Mouse (Mus musculus): Measurements from ENCODE around the gene Cd22. TPM values are rescaled to one million over a fixed set of nuclear protein-coding genes. Genes with fewer than 3 reads are reported as not detected.
A peak's percentile ranks its signal among the peaks of the same experiment; 100 is the strongest.

Gene Cd22
- polyA plus RNA-seq, 1 experiment from 2014 or later, result 0.21 TPM

DNA sequence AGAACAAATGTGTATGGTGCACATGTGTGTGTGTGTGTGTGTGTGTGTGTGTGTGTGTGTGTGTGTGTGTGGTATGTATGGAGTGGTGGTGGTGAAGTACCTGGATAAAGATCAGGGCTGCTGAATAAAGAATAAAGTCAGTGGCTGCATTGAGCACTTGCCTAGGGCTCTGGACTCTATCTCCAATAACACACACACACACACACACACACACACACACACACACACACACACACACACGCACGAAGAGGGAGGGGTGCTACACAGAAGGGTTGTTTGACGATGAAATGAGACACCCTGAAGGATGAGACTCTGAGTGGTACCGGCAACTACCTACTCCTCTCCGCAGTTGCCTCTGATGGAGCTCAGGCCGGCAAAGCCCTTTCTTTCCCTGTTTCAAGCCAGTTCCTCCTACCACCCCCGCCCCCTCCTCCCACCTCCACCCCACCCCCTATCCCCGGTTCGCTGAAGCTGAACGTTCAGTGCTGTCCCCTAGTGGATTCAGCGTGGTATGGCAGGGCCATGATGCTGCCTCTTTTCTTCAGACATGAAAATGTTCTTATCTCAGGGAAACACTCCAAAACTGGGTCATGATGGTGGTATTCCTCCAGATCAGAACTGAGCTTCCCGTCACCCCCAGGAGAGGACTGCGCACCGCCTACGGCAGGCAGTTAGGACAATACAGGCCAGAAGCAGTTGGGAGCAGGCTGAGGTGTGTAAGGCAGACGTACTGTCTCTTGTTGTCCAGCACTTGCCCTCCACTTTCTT, 20.3 kb downstream of the Cd22 start:
- 4% methylated on average over 14 of the region's 16 CpGs for WGBS (ENCODE audit: insufficient replicate concordance)
- Histone ChIP-seq H3K27ac (no peak overlapping the region), H3K9ac (no peak overlapping the region), H3K27me3 (replicated peaks) (no peaks in the 10 kb centered on the region; the same call in 1 of the 2 replicates), H3K4me2 (peak overlapping the region; percentile 52), H3K4me3 (peak overlapping the region; percentile 19; the same call in 1 of the 2 replicates), H3K36me3 (no peaks in the 10 kb centered on the region), H3K9me3 (replicated peaks) (no peaks in the 10 kb centered on the region), H3K4me1 (peaks cover 14% of the 10 kb centered on the region)
- ATAC-seq, result peak; percentile 52

- Histone ChIP-seq H3K4me2 (no peak overlapping the region), H3K4me1 (peaks cover 14% of the 10 kb centered on the region), H3K9ac (no peak overlapping the region), H3K9me3 (replicated peaks) (no peaks in the 10 kb centered on the region), H3K36me3 (no peaks in the 10 kb centered on the region), H3K27me3 (replicated peaks) (no peaks in the 10 kb centered on the region; the same call in 1 of the 2 replicates), H3K27ac (no peak overlapping the region), H3K4me3 (no peak overlapping the region)
- ATAC-seq, result peak; percentile 42; the same call in 1 of the 2 replicates
Measured at GRCm38 (mm10) chr7:30859290-30859634, 20.9 kb downstream of the Cd22 start.

DNA sequence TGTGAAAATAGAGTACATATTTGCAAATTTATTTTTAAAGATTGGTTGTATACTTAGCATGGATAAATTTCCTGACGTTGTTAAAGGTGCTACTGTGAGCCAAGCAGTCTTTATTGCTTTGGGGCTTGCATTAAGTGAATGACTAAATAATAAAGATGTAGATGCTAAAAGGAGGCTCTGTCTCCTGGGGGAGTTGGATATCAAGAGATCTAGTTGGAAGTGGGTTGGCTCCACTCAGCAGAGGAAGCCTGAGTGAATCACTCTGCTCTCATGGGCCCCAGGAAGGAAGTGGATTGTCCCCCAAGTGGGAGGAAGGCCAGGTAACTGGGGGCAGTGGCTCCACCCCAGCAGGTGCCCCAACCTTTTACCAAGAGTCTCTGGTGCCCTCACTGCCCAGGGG, 22.4 kb downstream of the Cd22 start:
- Histone ChIP-seq H3K4me1 (peaks cover 14% of the 10 kb centered on the region), H3K27ac (no peak overlapping the region), H3K9me3 (replicated peaks) (no peaks in the 10 kb centered on the region), H3K27me3 (replicated peaks) (peaks cover 5% of the 10 kb centered on the region; the same call in 1 of the 2 replicates), H3K9ac (no peak overlapping the region), H3K4me3 (no peak overlapping the region), H3K4me2 (no peak overlapping the region), H3K36me3 (no peaks in the 10 kb centered on the region)
- WGBS (ENCODE audit: insufficient replicate concordance), result 56% methylated on average over 1 of the region's 1 CpGs
- no peak for ATAC-seq

DNA sequence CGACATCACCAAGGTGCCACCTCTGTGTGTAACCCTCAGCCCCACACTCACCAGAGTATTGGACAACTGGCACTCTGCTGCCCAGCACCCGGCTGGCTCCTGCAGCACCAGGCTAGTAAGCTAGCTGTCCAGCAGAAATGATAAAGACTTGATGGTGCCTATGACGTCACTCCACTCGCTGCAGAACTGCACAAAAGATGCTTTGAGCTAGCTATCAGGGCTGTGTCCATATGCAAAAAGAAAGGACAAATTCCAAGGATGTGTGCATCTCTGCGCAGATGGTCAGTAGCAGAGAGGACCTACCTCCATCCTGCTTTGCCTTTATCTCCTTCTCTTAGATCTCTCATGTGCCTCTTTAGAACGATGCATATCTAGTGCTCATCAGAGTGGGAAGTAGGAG, 24.1 kb downstream of the Cd22 start, which contains the start of gene Ffar3:
Ffar3 (minus strand) TSS at position 101 of the 400 bp plus-strand sequence.
- Histone ChIP-seq H3K36me3 (no peaks in the 10 kb centered on the region), H3K4me1 (peaks cover 14% of the 10 kb centered on the region), H3K9ac (no peak within 1 kb of the TSS), H3K9me3 (replicated peaks) (no peaks in the 10 kb centered on the region), H3K4me3 (no peak within 1 kb of the TSS), H3K27ac (no peak within 1 kb of the TSS), H3K27me3 (replicated peaks) (peaks cover 5% of the 10 kb centered on the region; the same call in 1 of the 2 replicates), H3K4me2 (no peak within 1 kb of the TSS)
- WGBS (ENCODE audit: insufficient replicate concordance), result 63% methylated on average over 6 of the region's 6 CpGs
- ATAC-seq, result no peak

DNA sequence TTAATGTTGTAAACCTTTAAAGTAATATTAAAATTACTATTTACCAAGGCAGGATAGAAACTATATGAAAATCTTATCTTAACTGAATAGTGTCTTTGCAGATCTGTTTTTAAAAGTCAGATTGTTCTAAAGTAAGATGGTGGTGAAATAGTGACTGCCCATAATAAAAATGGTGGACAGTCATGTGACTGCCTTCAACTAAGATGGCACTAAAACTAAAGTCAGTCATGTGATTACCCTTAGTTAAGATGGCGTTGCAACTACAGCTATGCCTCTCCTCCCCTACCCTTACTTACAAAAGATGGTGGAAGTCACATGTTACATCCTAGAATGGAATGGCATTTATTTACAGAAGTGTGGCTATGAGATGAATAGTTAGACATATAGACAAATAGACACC, 28.7 kb downstream of the Cd22 start:
- Histone ChIP-seq H3K4me2 (no peak overlapping the region), H3K4me3 (no peak overlapping the region), H3K36me3 (no peaks in the 10 kb centered on the region), H3K27ac (no peak overlapping the region), H3K4me1 (no peaks in the 10 kb centered on the region), H3K27me3 (replicated peaks) (0 out of 2 replicates have a peak, but pooled peaks cover 5% of the 10 kb centered on the region), H3K9me3 (replicated peaks) (no peaks in the 10 kb centered on the region), H3K9ac (no peak overlapping the region)
- WGBS (ENCODE audit: insufficient replicate concordance), result 63% methylated on average over 1 of the region's 1 CpGs
- ATAC-seq, result no peak

DNA sequence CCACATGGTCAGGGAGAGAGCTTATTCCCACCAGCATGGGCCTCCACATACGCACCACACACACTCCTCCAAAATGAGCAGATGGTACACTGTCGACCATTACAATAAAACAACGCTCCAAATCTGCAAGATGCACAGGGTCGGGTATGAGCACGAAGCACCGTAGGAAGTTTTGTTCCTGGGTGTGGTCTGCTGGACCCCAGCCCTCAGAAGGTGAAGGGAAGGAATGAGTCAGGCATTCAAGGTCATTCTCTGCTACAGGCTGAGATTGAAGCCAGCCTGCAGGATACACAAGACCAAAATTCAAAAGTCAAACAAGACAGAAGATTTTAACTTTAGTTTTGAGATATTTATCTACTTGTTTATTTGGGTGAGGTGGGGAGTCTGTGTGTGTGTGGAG, 32.2 kb downstream of the Cd22 start:
- 69% methylated on average over 6 of the region's 6 CpGs for WGBS (ENCODE audit: insufficient replicate concordance)
- no peak overlapping the region for H3K9ac ChIP-seq
- H3K27ac ChIP-seq, result no peak overlapping the region

DNA sequence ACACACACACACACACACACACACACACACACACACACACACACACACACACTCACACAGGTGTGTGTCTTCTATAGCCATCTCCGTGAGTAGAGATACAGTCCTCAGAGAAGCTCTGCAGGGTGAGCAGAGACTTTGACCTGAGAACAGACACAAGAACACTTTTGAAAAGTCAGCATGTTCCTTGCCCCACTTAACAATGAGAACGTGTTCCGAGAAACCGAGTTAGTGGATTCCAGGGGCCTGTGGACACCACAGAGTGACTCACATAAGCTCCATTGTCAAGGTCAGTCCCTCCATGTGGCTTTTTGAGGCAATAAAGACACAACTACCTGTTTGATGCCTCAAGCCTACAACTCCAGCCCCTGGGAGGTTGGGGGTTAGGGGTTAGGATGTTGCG, 32.8 kb downstream of the Cd22 start:
- Histone ChIP-seq H3K9ac (no peak overlapping the region), H3K27ac (no peak overlapping the region), H3K4me3 (no peak overlapping the region), H3K27me3 (replicated peaks) (no peaks in the 10 kb centered on the region), H3K9me3 (replicated peaks) (no peaks in the 10 kb centered on the region), H3K4me1 (no peaks in the 10 kb centered on the region), H3K4me2 (no peak overlapping the region), H3K36me3 (no peaks in the 10 kb centered on the region)
- WGBS (ENCODE audit: insufficient replicate concordance), result 70% methylated on average over 5 of the region's 5 CpGs
- ATAC-seq, result no peak

More for the DNA sequence above, 32.2 kb downstream of the Cd22 start:
- Histone ChIP-seq H3K36me3 (no peaks in the 10 kb centered on the region), H3K4me2 (no peak overlapping the region), H3K27me3 (replicated peaks) (no peaks in the 10 kb centered on the region), H3K4me1 (no peaks in the 10 kb centered on the region), H3K4me3 (no peak overlapping the region), H3K9me3 (replicated peaks) (no peaks in the 10 kb centered on the region)
- ATAC-seq, result no peak

- Histone ChIP-seq H3K4me2 (no peak overlapping the region), H3K4me1 (peaks cover 5% of the 10 kb centered on the region; the same call in 1 of the 2 replicates), H3K27me3 (replicated peaks) (no peaks in the 10 kb centered on the region), H3K9ac (no peak overlapping the region), H3K4me3 (no peak overlapping the region), H3K9me3 (replicated peaks) (no peaks in the 10 kb centered on the region), H3K36me3 (no peaks in the 10 kb centered on the region), H3K27ac (no peak overlapping the region)
- ATAC-seq, result no peak
- 35% methylated on average over 2 of the region's 2 CpGs for WGBS (ENCODE audit: insufficient replicate concordance)
Measured at GRCm38 (mm10) chr7:30846505-30847053, 33.6 kb downstream of the Cd22 start.

GRCm38 (mm10) chr7:30844676-30845297, 35.4 kb downstream of the Cd22 start:
- Histone ChIP-seq H3K4me2 (no peak overlapping the region), H3K4me3 (no peak overlapping the region), H3K27me3 (replicated peaks) (no peaks in the 10 kb centered on the region), H3K4me1 (peaks cover 10% of the 10 kb centered on the region; the same call in 1 of the 2 replicates), H3K9ac (no peak overlapping the region), H3K27ac (no peak overlapping the region), H3K9me3 (replicated peaks) (no peaks in the 10 kb centered on the region), H3K36me3 (no peaks in the 10 kb centered on the region)
- no peak for ATAC-seq
- WGBS (ENCODE audit: insufficient replicate concordance), result 40% methylated on average over 7 of the region's 7 CpGs

GRCm38 (mm10) chr7:30842092-30842491, 38.0 kb downstream of the Cd22 start:
- Histone ChIP-seq H3K4me2 (no peak overlapping the region), H3K4me3 (no peak overlapping the region), H3K4me1 (peaks cover 10% of the 10 kb centered on the region; the same call in 1 of the 2 replicates), H3K9ac (no peak overlapping the region), H3K36me3 (no peaks in the 10 kb centered on the region), H3K9me3 (replicated peaks) (no peaks in the 10 kb centered on the region), H3K27me3 (replicated peaks) (no peaks in the 10 kb centered on the region), H3K27ac (no peak overlapping the region)
- no peak for ATAC-seq
- WGBS (ENCODE audit: insufficient replicate concordance), result 27% methylated on average over 5 of the region's 5 CpGs

- no peak for ATAC-seq
- H3K4me1 ChIP-seq, result peaks cover 10% of the 10 kb centered on the region; the same call in 1 of the 2 replicates
- 72% methylated on average over 4 of the region's 4 CpGs for WGBS (ENCODE audit: insufficient replicate concordance)
Measured at GRCm38 (mm10) chr7:30841379-30841778, 38.8 kb downstream of the Cd22 start.

GRCm38 (mm10) chr7:30840306-30840705, 39.8 kb downstream of the Cd22 start:
- no peak overlapping the region for H3K4me3 ChIP-seq
- H3K27ac ChIP-seq, result no peak overlapping the region
- no peak overlapping the region for H3K9ac ChIP-seq
- H3K36me3 ChIP-seq, result no peaks in the 10 kb centered on the region
- peaks cover 10% of the 10 kb centered on the region; the same call in 1 of the 2 replicates for H3K4me1 ChIP-seq
- H3K4me2 ChIP-seq, result no peak overlapping the region
- no peaks in the 10 kb centered on the region for H3K27me3 ChIP-seq (replicated peaks)
- H3K9me3 ChIP-seq (replicated peaks), result no peaks in the 10 kb centered on the region
- no peak for ATAC-seq
- WGBS (ENCODE audit: insufficient replicate concordance), result 61% methylated on average over 3 of the region's 3 CpGs

More at GRCm38 (mm10) chr7:30841379-30841778, 38.8 kb downstream of the Cd22 start:
- H3K27me3 ChIP-seq (replicated peaks), result no peaks in the 10 kb centered on the region
- H3K4me2 ChIP-seq, result no peak overlapping the region
- no peaks in the 10 kb centered on the region for H3K9me3 ChIP-seq (replicated peaks)
- H3K27ac ChIP-seq, result no peak overlapping the region
- H3K36me3 ChIP-seq, result no peaks in the 10 kb centered on the region
- no peak overlapping the region for H3K4me3 ChIP-seq
- H3K9ac ChIP-seq, result no peak overlapping the region

All from liver, embryonic 12.5 days (tissue).